Comparison of ENCODE assay signal across 11 mouse cellular contexts in genomic region chr14:45451090-45451489, GRCm38 (mm10). TPM values are rescaled to one million over a fixed set of nuclear protein-coding genes. Genes with fewer than 3 reads are reported as not detected.
DNase-seq lines count a peak whose midpoint lies in the region; ATAC-seq and TF ChIP-seq lines count a peak whose summit lies in the region.
"Had no signal": no experiment of that assay in that cellular context is flagged by ENCODE, and none has a peak within 500 bp of the region (broad histone marks: within the 10 kb centered on the region; RNA-seq: fewer than 3 reads in every experiment).

No protein-coding gene starts in this region.

- peak overlapping the region; percentile 2; the same call in 1 of the 2 replicates for H3K9ac ChIP-seq in kidney, postnatal 0 days (ENCODE audit: low read depth, low read length)
- H3K9ac ChIP-seq in liver, embryonic 13.5 days, result no peak overlapping the region
- H3K9ac ChIP-seq: embryonic facial prominence, embryonic 12.5 days; hindbrain, embryonic 15.5 days; liver, embryonic 15.5 days had no signal

- no peaks in the 10 kb centered on the region for H3K9me3 ChIP-seq in kidney, postnatal 0 days (replicated peaks; ENCODE audit: low read length)
- H3K9me3 ChIP-seq in liver, embryonic 13.5 days (replicated peaks), result no peaks in the 10 kb centered on the region
- H3K9me3 ChIP-seq: embryonic facial prominence, embryonic 12.5 days; hindbrain, embryonic 15.5 days; liver, embryonic 15.5 days had no signal

- no peak for TF ChIP-seq POLR2A in brain, embryonic 14.5 days (IDR thresholded peaks at IDR 0.05; ENCODE audit: borderline replicate concordance, extremely low read depth, insufficient read depth, insufficient read length, poor library complexity, severe bottlenecking)

- 32% methylated on average over 2 of the region's 2 CpGs for WGBS in kidney, postnatal 0 days
- WGBS in liver, embryonic 13.5 days (ENCODE audit: insufficient replicate concordance), result 19% methylated on average over 2 of the region's 2 CpGs

- intact Hi-C loops in heart, postnatal 14 days (cut with DNase I), result no loop called here

- H3K4me3 ChIP-seq in kidney, postnatal 0 days (replicated peaks; ENCODE audit: low read depth, low read length), result no peak overlapping the region
- no peak overlapping the region for H3K4me3 ChIP-seq in liver, embryonic 13.5 days (replicated peaks)
- H3K4me3 ChIP-seq: embryonic facial prominence, embryonic 12.5 days; hindbrain, embryonic 15.5 days; liver, embryonic 15.5 days had no signal

- TF ChIP-seq CTCF in kidney, postnatal 0 days (IDR thresholded peaks at IDR 0.05; ENCODE audit: low read depth), result no peak
- TF ChIP-seq CTCF in brain, embryonic 14.5 days (IDR thresholded peaks at IDR 0.05; ENCODE audit: borderline replicate concordance, extremely low read depth, insufficient read depth, insufficient read length), result no peak

- no peaks in the 10 kb centered on the region for H3K27me3 ChIP-seq in kidney, postnatal 0 days (ENCODE audit: insufficient read depth, low read length)
- no peaks in the 10 kb centered on the region for H3K27me3 ChIP-seq in liver, embryonic 13.5 days
- H3K27me3 ChIP-seq: embryonic facial prominence, embryonic 12.5 days; hindbrain, embryonic 15.5 days; liver, embryonic 15.5 days had no signal

- DNase-seq in heart, adult 11 months, result peak; percentile 94
- DNase-seq in heart, postnatal 14 days, result no peak
- peak; percentile 16 for DNase-seq in kidney, postnatal 0 days (ENCODE audit: low spot score)
- DNase-seq in kidney, postnatal 36 days, result no peak
- DNase-seq in brain, embryonic 14.5 days (ENCODE audit: low read depth), result peak; percentile 21
- no peak for DNase-seq in liver, embryonic 13.5 days
- DNase-seq in neural tube, embryonic 10.5 days (ENCODE audit: extremely low spot score, low spot score), result no peak
- DNase-seq in MN1 (ENCODE audit: low spot score), result no peak

- H3K4me1 ChIP-seq in kidney, postnatal 0 days (replicated peaks; ENCODE audit: insufficient read depth, low read length), result peaks cover 42% of the 10 kb centered on the region
- peaks cover 48% of the 10 kb centered on the region for H3K4me1 ChIP-seq in liver, embryonic 13.5 days (replicated peaks)

- H3K36me3 ChIP-seq in kidney, postnatal 0 days (ENCODE audit: insufficient read depth, low read length), result no peaks in the 10 kb centered on the region
- no peaks in the 10 kb centered on the region for H3K36me3 ChIP-seq in liver, embryonic 13.5 days
- H3K36me3 ChIP-seq: embryonic facial prominence, embryonic 12.5 days; hindbrain, embryonic 15.5 days; liver, embryonic 15.5 days had no signal

- H3K4me2 ChIP-seq in kidney, postnatal 0 days (ENCODE audit: low read length), result no peak overlapping the region
- H3K4me2 ChIP-seq in liver, embryonic 13.5 days, result no peak overlapping the region
- H3K4me2 ChIP-seq: embryonic facial prominence, embryonic 12.5 days; hindbrain, embryonic 15.5 days; liver, embryonic 15.5 days had no signal

- peak overlapping the region; percentile 27 for H3K27ac ChIP-seq in kidney, postnatal 0 days
- H3K27ac ChIP-seq in liver, embryonic 13.5 days, result no peak overlapping the region
- H3K27ac ChIP-seq: embryonic facial prominence, embryonic 12.5 days; hindbrain, embryonic 15.5 days had no signal

- no peak for ATAC-seq in kidney, postnatal 0 days (replicated peaks; ENCODE audit: low FRiP score, low read depth)
- peak; percentile 40; the same call in 1 of the 2 replicates for ATAC-seq in liver, embryonic 13.5 days (ENCODE audit: low read depth)

RNA-seq across cellular contexts. Expression of gene Gnpnat1, which starts 46.4 kb away (rescaled TPM):
- 10 to 100 TPM; 10.2 to 11.9 TPM for total RNA-seq in heart, postnatal 14 days (2021)
- 79.0 and 83.3 TPM in 2 replicates for polyA plus RNA-seq in kidney, postnatal 0 days (2015; fragmentation: Nextera tagmentation; extraction: Ambion mirVana)
- 11.2 and 12.5 TPM in 2 replicates for polyA plus RNA-seq in brain, embryonic 14.5 days (2012; rRNA removed)
- polyA plus RNA-seq in liver, embryonic 13.5 days (2015; fragmentation: Nextera tagmentation; extraction: Ambion mirVana), result 31.9 and 39.9 TPM in 2 replicates

Comparison
In these comparisons a context has a peak if more than half of its experiments do, and no peak if none do; other contexts are left out.
1. DNase-seq: peak in heart, adult 11 months (single experiment), kidney, postnatal 0 days (single experiment) and brain, embryonic 14.5 days (single experiment); none in heart, postnatal 14 days (0 of 2), kidney, postnatal 36 days (0 of 2), liver, embryonic 13.5 days (single experiment), neural tube, embryonic 10.5 days (single experiment) and MN1 (single experiment).